Mouse (Mus musculus) kidney, embryonic 16.5 days (tissue): Measurements from ENCODE around the gene Smg6. TPM values are rescaled to one million over a fixed set of nuclear protein-coding genes. Genes with fewer than 3 reads are reported as not detected.
"Not testable (repeated sequence)": the region's sequence is repeated elsewhere in the genome, so short reads cannot be mapped to it uniquely, and the experiment has no call there.

Experiments
- ATAC-seq: fragments of 200-750 bp; cut with Nextera tagmentation; 2 replicates; pipeline ENCODE4 v1.8.0; 2017; ENCODE audit warnings: moderate TSS enrichment; ENCODE audit not compliant: low FRiP score, low TSS enrichment
- H3K27ac ChIP-seq: fragments of 300-500 bp; sonication (generic); 2 replicates; pipeline ENCODE4 v1.5.1; 2014; ENCODE audit warnings: low read length
- H3K27me3 ChIP-seq: fragments of 300-500 bp; sonication (generic); 2 replicates; pipeline ENCODE4 v1.6.1; 2014; ENCODE audit warnings: low read length, control low read depth, mixed read lengths; ENCODE audit not compliant: insufficient read depth
- H3K36me3 ChIP-seq: fragments of 300-500 bp; sonication (generic); 2 replicates; pipeline ENCODE4 v1.6.1; 2014; ENCODE audit warnings: low read length, control low read depth, mixed read lengths; ENCODE audit not compliant: insufficient read depth
- H3K4me1 ChIP-seq: fragments of 300-500 bp; sonication (generic); 2 replicates; pipeline ENCODE4 v1.6.1; 2014; ENCODE audit warnings: low read length, control low read depth, mixed read lengths; ENCODE audit not compliant: insufficient read depth
- H3K4me2 ChIP-seq: fragments of 300-500 bp; sonication (generic); replicated peaks from 2 replicates; pipeline ENCODE4 v1.6.1; 2014; ENCODE audit warnings: low read depth, low read length
- H3K4me3 ChIP-seq: fragments of 300-500 bp; sonication (generic); 2 replicates; pipeline ENCODE4 v1.5.1; 2014; ENCODE audit warnings: mild to moderate bottlenecking, low read length
- H3K9ac ChIP-seq: fragments of 300-500 bp; sonication (generic); replicated peaks from 2 replicates; pipeline ENCODE4 v1.6.1; 2014; ENCODE audit warnings: low read length
- H3K9me3 ChIP-seq: fragments of 300-500 bp; sonication (generic); 2 replicates; pipeline ENCODE4 v1.6.1; 2016; ENCODE audit warnings: low read length, control low read depth
- WGBS: fragments of 180-500 bp; shearing (Covaris S2); extraction: QIAGEN DNeasy Blood & Tissue Kit; methylation state at CpG from one replicate; pipeline ENCODE4 v1.1.7; 2014; 5-methylcytosine and 5-hydroxymethylcytosine counted together
- polyA plus RNA-seq: library from polyadenylated mRNA; unstranded; fragments of >200 nt; fragmentation: Nextera tagmentation; extraction: Ambion mirVana; gene quantifications from 2 replicates; pipeline ENCODE4 v1.2.1, GENCODE M21; 2015

The Smg6 gene
- polyA plus RNA-seq, 1 experiment from 2014 or later: 17.9 TPM

- H3K27me3 ChIP-seq: peaks cover 66% of the 10 kb centered on the region
- peak; percentile 53 for ATAC-seq
- peaks cover 69% of the 10 kb centered on the region for H3K4me1 ChIP-seq
- H3K9me3 ChIP-seq: no peaks in the 10 kb centered on the region
- under 1% methylated on average over 38 of the region's 38 CpGs for WGBS
- peak overlapping the region; percentile 76 for H3K4me3 ChIP-seq
- peak overlapping the region; percentile 41; the same call in 1 of the 2 replicates for H3K27ac ChIP-seq
- H3K4me2 ChIP-seq: peak overlapping the region; percentile 90
- 0 out of 2 replicates have a peak, but pooled peaks cover 5% of the 10 kb centered on the region for H3K36me3 ChIP-seq
- H3K9ac ChIP-seq: peak overlapping the region; percentile 20; the same call in 1 of the 2 replicates
These were observed 244.6 kb downstream of the Smg6 start for GRCm38 (mm10) chr11:75170136-75170751.

- H3K27ac ChIP-seq: no peak overlapping the region
- peak overlapping the region; percentile 68 for H3K4me3 ChIP-seq
- peaks cover 57% of the 10 kb centered on the region for H3K27me3 ChIP-seq
- 9% methylated on average over 16 of the region's 17 CpGs for WGBS
- H3K4me2 ChIP-seq: peak overlapping the region; percentile 91; the same call in 1 of the 2 replicates
- ATAC-seq: no peak
- peaks cover 60% of the 10 kb centered on the region for H3K4me1 ChIP-seq
- no peak overlapping the region for H3K9ac ChIP-seq
- H3K9me3 ChIP-seq: no peaks in the 10 kb centered on the region
- no peaks in the 10 kb centered on the region for H3K36me3 ChIP-seq
These were observed 245.7 kb downstream of the Smg6 start for GRCm38 (mm10) chr11:75171186-75171865.

- Histone ChIP-seq H3K27ac (no peak overlapping the region), H3K4me1 (peaks cover 50% of the 10 kb centered on the region), H3K4me2 (peak overlapping the region; percentile 91), H3K9me3 (no peaks in the 10 kb centered on the region), H3K9ac (peak overlapping the region; percentile 45; the same call in 1 of the 2 replicates), H3K36me3 (peaks cover 6% of the 10 kb centered on the region; the same call in 1 of the 2 replicates), H3K4me3 (peak overlapping the region; percentile 68), H3K27me3 (peaks cover 48% of the 10 kb centered on the region)
- WGBS: 0% methylated on average over 72 of the region's 75 CpGs
- ATAC-seq: peak; percentile 1; the same call in 1 of the 2 replicates
These were observed 246.8 kb downstream of the Smg6 start for GRCm38 (mm10) chr11:75172151-75173094.

DNA sequence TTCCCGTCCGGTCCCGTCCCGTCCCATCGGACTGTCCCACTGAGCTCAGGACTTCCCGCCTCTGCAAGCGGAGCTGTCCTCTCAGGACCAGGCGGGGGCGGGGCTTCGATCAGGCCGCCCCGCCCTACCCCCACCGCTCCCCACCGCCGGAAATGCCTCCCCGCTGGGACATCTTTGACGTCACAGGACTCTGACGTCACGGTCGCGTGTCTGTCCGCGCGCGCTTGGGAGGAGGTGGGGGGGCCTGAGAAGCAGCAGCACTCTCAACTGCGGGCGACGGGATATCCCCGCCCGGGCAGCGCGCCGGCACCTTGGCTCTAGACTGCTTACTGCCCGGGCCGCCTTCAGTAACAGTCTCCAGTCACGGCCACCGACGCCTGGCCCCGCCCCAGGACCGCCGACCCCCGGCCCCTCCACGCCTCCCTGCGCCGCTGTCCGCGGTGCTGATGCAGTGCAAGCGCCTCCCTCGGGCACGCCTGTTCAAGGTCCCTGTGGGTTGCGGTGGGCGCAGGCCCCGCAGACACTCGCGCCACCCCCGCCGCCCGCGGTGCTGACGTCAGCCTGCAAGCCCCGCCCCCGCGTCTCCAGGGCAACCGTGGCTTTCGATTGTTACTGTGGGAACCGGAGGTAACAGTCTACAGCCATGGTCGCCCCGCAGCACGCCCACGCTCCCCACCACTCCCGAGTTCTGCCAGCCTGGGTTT is 247.6 kb downstream of the Smg6 start:
- peak; percentile 72 for ATAC-seq
- no peak overlapping the region for H3K27ac ChIP-seq
- peak overlapping the region; percentile 45; the same call in 1 of the 2 replicates for H3K9ac ChIP-seq
- H3K27me3 ChIP-seq: peaks cover 46% of the 10 kb centered on the region
- peaks cover 53% of the 10 kb centered on the region for H3K4me1 ChIP-seq
- peak overlapping the region; percentile 91 for H3K4me2 ChIP-seq
- peak overlapping the region; percentile 68 for H3K4me3 ChIP-seq
- no peaks in the 10 kb centered on the region for H3K9me3 ChIP-seq
- H3K36me3 ChIP-seq: peaks cover 6% of the 10 kb centered on the region; the same call in 1 of the 2 replicates
- under 1% methylated on average over 71 of the region's 71 CpGs for WGBS

DNA sequence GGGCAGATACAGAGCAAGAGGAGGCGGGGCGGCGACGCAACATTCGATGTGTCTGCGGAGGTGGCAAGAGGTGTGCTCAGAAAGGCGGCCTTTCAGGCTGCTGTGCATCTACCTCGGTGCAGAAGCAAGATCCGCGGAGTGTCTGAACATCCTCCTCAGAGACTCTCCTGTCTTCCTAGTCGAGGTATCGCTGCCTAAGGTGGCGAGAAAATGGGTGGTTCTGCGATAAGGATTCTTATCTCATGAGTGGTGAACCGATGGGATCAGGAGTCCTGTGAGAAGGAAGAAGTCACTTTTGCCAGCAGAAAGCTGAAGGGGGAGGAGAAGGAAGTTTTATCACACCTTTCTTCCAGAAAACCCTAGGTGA is 248.2 kb downstream of the Smg6 start:
- Histone ChIP-seq H3K36me3 (peaks cover 6% of the 10 kb centered on the region; the same call in 1 of the 2 replicates), H3K9me3 (no peaks in the 10 kb centered on the region), H3K4me2 (peak overlapping the region; percentile 91), H3K27me3 (peaks cover 41% of the 10 kb centered on the region), H3K9ac (no peak overlapping the region), H3K4me3 (peak overlapping the region; percentile 68), H3K4me1 (peaks cover 48% of the 10 kb centered on the region), H3K27ac (no peak overlapping the region)
- no peak for ATAC-seq
- 4% methylated on average over 15 of the region's 15 CpGs for WGBS

- not testable (repeated sequence) for H3K4me2 ChIP-seq, H3K36me3 ChIP-seq, H3K27ac ChIP-seq, H3K9me3 ChIP-seq, ATAC-seq, H3K9ac ChIP-seq, H3K4me3 ChIP-seq
- WGBS: 62% methylated on average over 6 of the region's 6 CpGs
- peaks cover 34% of the 10 kb centered on the region for H3K27me3 ChIP-seq
- H3K4me1 ChIP-seq: peaks cover 47% of the 10 kb centered on the region
These were observed 249.0 kb downstream of the Smg6 start for GRCm38 (mm10) chr11:75174574-75174973.

GRCm38 (mm10) chr11:75178011-75178410 is 252.4 kb downstream of the Smg6 start:
- peaks cover 27% of the 10 kb centered on the region for H3K36me3 ChIP-seq
- H3K27ac ChIP-seq: peak overlapping the region; percentile 77
- ATAC-seq: no peak
- no peaks in the 10 kb centered on the region for H3K9me3 ChIP-seq
- peak overlapping the region; percentile 88 for H3K4me2 ChIP-seq
- 0 out of 2 replicates have a peak, but pooled peaks cover 2% of the 10 kb centered on the region for H3K27me3 ChIP-seq
- H3K4me3 ChIP-seq: peak overlapping the region; percentile 71
- H3K4me1 ChIP-seq: peaks cover 21% of the 10 kb centered on the region
- peak overlapping the region; percentile 71 for H3K9ac ChIP-seq
- 39% methylated on average over 12 of the region's 12 CpGs for WGBS

- Histone ChIP-seq H3K27me3 (no peaks in the 10 kb centered on the region), H3K9me3 (no peaks in the 10 kb centered on the region), H3K4me3 (peak within 1 kb of the TSS; percentile 71), H3K9ac (peak within 1 kb of the TSS; percentile 71), H3K36me3 (peaks cover 33% of the 10 kb centered on the region), H3K4me1 (peaks cover 17% of the 10 kb centered on the region), H3K4me2 (peak within 1 kb of the TSS; percentile 88), H3K27ac (peak within 1 kb of the TSS; percentile 77)
- peak; percentile 97 for ATAC-seq
- WGBS: under 1% methylated on average over 33 of the region's 33 CpGs
These were observed 253.1 kb downstream of the Smg6 start, which contains the start of gene Ovca2 for GRCm38 (mm10) chr11:75178672-75179208. TSS of gene Ovca2 (minus strand) at chr11:75178835.
